Mouse (Mus musculus) heart, adult 11 months (tissue): ENCODE data around the gene Rab44.
A peak's percentile ranks its signal among the peaks of the same experiment; 100 is the strongest.

Experiments used
- DNase-seq: peaks from one replicate; pipeline ENCODE4 v3.0.0; 2022

Gene Rab44

GRCm38 (mm10) chr17:29168996-29169601, 55.2 kb downstream of the Rab44 start:
- no peak for DNase-seq

DNA sequence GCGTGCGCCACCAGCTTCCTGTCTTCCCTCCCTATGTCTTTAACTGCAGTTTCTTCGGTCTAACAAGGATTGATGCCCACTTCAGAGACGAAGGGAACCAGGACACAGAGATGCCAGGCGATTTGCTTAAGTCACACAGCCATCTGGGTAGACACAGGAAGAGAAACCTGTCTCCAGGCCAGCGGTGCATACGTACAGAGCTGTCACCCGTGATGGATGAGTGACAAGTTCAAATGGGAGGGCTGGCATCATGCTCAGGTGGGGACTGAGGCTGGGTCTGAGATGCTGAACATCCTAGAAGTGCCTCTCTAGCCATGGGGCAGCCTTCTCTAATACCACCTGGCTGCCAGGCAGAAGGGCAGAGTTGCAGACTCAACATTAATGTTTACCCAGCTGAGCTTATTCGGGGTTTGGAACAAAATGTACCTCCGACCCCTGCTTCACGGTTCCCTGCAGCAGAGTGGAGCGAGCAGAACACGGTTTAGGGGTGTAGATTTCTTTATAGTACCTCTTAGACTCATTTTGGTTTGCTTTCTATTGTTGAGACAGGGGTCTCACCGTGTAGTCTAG, 56.6 kb downstream of the Rab44 start:
- no peak for DNase-seq

GRCm38 (mm10) chr17:29171001-29171772, 57.2 kb downstream of the Rab44 start:
- DNase-seq = peak; percentile 96

DNA sequence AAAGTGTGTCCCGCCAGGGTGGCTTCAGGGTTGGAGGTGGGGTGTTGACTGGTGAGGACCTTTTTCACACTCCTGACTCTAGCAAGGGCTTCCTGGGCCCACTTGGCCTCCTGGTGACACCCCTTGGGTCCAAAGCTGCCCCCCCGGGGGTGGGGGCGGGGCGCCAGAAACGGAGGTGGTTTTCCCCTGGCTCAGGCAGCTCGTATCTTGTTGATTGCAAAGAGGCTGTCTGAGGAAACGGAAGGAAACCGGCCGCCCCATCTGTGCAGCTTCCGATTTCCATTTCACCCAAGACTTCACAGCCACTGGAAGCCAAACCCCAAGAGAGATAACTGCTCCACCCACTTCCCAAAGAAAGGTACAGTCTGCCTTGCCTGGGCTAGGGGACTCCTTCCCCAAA, 58.1 kb downstream of the Rab44 start:
- peak; percentile 96 for DNase-seq

DNA sequence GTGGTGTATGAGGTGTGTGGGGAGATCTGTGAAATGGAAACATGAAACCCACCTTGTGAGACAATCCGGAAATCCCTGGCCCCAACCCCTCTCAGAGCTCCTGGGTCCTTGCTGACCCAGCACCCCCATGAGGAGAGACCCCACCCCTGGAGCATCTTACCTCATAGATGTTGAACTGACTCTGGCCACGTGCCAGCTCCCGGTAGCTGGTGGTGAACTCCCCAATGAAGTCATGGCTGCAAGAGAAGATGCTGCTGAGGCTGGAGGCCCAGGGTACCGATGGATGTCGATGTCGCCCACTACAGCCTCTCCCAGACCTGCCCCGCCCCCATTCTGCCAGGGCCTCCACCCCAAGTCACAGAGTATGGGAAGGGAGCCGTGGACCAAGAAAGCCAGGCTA, 59.2 kb downstream of the Rab44 start:
- DNase-seq = no peak

GRCm38 (mm10) chr17:29175693-29176092, 61.7 kb downstream of the Rab44 start:
- no peak for DNase-seq

- no peak for DNase-seq
Measured at GRCm38 (mm10) chr17:29176391-29177267, 62.7 kb downstream of the Rab44 start.

- DNase-seq = no peak
Measured at GRCm38 (mm10) chr17:29178503-29179059, 64.6 kb downstream of the Rab44 start.

- DNase-seq = no peak
Measured at GRCm38 (mm10) chr17:29179917-29180316, 66.0 kb downstream of the Rab44 start.

- DNase-seq = no peak
Measured at GRCm38 (mm10) chr17:29180406-29181127, 66.6 kb downstream of the Rab44 start.

DNA sequence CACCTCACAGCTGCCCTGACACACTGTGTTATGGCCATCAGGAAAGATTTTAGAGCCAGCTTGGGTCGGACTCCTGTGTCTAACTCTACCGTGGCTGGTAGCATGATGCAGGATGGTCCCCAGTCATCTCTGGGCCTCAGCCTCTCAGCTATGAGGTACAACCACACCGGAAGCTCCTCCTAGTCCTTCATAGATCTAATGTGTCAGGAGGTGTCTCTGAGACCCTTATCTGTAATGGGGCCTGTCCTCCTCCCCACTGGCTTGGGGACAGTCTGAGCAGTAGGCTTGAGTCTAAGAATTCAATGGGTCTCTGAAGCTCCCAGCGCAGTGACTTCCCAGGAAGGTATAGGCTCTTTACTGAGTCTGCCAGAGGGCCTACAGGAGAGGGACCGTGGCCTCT, 67.8 kb downstream of the Rab44 start:
- no peak for DNase-seq

- DNase-seq = no peak
Measured at GRCm38 (mm10) chr17:29183162-29183561, 69.2 kb downstream of the Rab44 start.

DNA sequence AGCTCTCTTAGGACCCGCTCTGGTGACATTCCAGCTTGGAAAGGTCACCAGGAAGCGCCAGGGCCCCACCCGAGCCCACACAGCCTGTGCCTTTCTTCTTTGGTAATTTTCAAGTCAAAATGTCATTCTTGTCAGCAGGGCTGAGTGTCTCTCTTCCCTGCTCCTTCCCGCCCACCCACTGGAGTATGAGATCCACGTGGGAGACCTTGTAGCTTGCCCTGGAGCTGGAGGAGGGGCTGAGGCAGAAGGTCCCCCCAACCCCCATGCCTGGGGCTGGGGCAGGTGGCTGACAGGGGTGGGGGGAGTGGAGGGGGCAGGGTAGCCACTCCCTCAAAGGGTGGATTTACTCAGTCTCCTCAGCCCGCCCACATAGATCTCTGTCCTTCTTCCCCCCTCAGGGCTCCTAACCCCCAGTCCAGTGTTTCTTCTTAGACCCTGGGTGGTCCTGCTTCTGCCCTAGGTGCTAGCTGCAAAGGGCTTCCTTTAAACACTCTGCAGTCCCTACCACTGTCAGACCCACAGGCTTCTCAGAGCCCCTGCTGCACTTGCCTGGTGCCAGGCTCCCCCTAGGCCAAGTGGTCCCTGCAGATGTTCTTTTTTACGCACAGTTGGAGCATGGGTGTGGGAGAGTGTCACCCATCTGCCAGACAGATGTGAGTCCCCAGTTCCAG, 71.6 kb downstream of the Rab44 start:
- DNase-seq = no peak

GRCm38 (mm10) chr17:29186989-29187859, 73.3 kb downstream of the Rab44 start:
- DNase-seq = no peak

- no peak for DNase-seq
Measured at GRCm38 (mm10) chr17:29188989-29189388, 75.0 kb downstream of the Rab44 start.

DNA sequence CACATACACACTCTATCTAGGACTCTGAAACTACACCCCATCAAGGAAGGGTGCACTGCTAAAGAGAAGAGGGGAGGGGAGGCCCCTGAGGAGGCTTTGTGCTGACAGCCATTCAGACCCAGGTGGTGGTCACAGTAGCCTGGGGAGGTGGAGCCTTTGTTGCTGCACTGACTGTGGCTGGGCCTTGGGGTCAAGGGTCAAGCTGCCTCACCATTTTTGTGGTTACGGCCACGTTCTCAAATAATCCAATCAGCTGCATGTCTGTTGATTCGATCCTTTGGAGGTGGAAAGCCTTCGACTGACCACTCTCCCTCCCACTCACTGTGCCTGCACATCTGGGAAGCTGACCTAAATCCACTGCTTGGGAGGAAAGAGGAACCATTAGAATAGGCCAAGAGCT, 81.6 kb downstream of the Rab44 start:
- no peak for DNase-seq
